Mouse (Mus musculus): ENCODE measurements around the gene Zpbp2. TPM values are rescaled to one million over a fixed set of nuclear protein-coding genes. Genes with fewer than 3 reads are reported as not detected.

The Zpbp2 gene
- polyA plus RNA-seq, 1 experiment from 2014 or later = 0.43 TPM

- Histone ChIP-seq H3K27ac (no peak overlapping the region), H3K9me3 (replicated peaks; ENCODE audit: low read length) (no peaks in the 10 kb centered on the region), H3K36me3 (ENCODE audit: insufficient read depth, low read length) (no peaks in the 10 kb centered on the region), H3K4me1 (replicated peaks; ENCODE audit: insufficient read depth, low read length) (0 out of 2 replicates have a peak, but pooled peaks cover 5% of the 10 kb centered on the region), H3K4me3 (replicated peaks; ENCODE audit: low read depth, low read length) (no peak overlapping the region), H3K27me3 (ENCODE audit: insufficient read depth, low read length) (peaks cover 28% of the 10 kb centered on the region; the same call in 1 of the 2 replicates), H3K4me2 (ENCODE audit: low read length) (no peak overlapping the region), H3K9ac (ENCODE audit: low read depth, low read length) (no peak overlapping the region)
- no peak for TF ChIP-seq CTCF (IDR thresholded peaks at IDR 0.05; ENCODE audit: low read depth)
- DNase-seq (ENCODE audit: low spot score) (no peak), ATAC-seq (replicated peaks; ENCODE audit: low FRiP score, low read depth) (no peak)
- 84% methylated on average over 1 of the region's 1 CpGs for whole genome bisulfite sequencing
Observed at GRCm38 (mm10) chr11:98543414-98543813, 7.5 kb upstream of the Zpbp2 start.

- Histone ChIP-seq H3K27ac (no peak overlapping the region), H3K4me1 (replicated peaks; ENCODE audit: insufficient read depth, low read length) (0 out of 2 replicates have a peak, but pooled peaks cover 5% of the 10 kb centered on the region), H3K9me3 (replicated peaks; ENCODE audit: low read length) (no peaks in the 10 kb centered on the region), H3K9ac (ENCODE audit: low read depth, low read length) (peak overlapping the region; percentile 50; the same call in 1 of the 2 replicates), H3K4me3 (replicated peaks; ENCODE audit: low read depth, low read length) (peak overlapping the region; percentile 42), H3K36me3 (ENCODE audit: insufficient read depth, low read length) (no peaks in the 10 kb centered on the region), H3K4me2 (ENCODE audit: low read length) (peak overlapping the region; percentile 79), H3K27me3 (ENCODE audit: insufficient read depth, low read length) (peaks cover 31% of the 10 kb centered on the region; the same call in 1 of the 2 replicates)
- TF ChIP-seq CTCF (IDR thresholded peaks at IDR 0.05; ENCODE audit: low read depth) = no peak
- whole genome bisulfite sequencing = 4% methylated on average over 16 of the region's 16 CpGs
- ATAC-seq (replicated peaks; ENCODE audit: low FRiP score, low read depth) (no peak), DNase-seq (ENCODE audit: low spot score) (no peak)
Observed at GRCm38 (mm10) chr11:98544890-98545677, 5.8 kb upstream of the Zpbp2 start.

GRCm38 (mm10) chr11:98545711-98546231 is 5.1 kb upstream of the Zpbp2 start, which contains the start of gene Ikzf3:
TSS of gene Ikzf3 (minus strand) at chr11:98546031.
- H3K9ac ChIP-seq (ENCODE audit: low read depth, low read length) = peak within 1 kb of the TSS; percentile 50
- H3K4me1 ChIP-seq (replicated peaks; ENCODE audit: insufficient read depth, low read length) = peaks cover 5% of the 10 kb centered on the region; the same call in 1 of the 2 replicates
- ATAC-seq (replicated peaks; ENCODE audit: low FRiP score, low read depth) (no peak), DNase-seq (ENCODE audit: low spot score) (peak; percentile 39)
- no peaks in the 10 kb centered on the region for H3K9me3 ChIP-seq (replicated peaks; ENCODE audit: low read length)
- H3K27me3 ChIP-seq (ENCODE audit: insufficient read depth, low read length) = peaks cover 31% of the 10 kb centered on the region; the same call in 1 of the 2 replicates
- WGBS = 1% methylated on average over 58 of the region's 58 CpGs
- H3K36me3 ChIP-seq (ENCODE audit: insufficient read depth, low read length) = no peaks in the 10 kb centered on the region
- peak within 1 kb of the TSS; percentile 42 for H3K4me3 ChIP-seq (replicated peaks; ENCODE audit: low read depth, low read length)
- H3K27ac ChIP-seq = no peak within 1 kb of the TSS
- no peak for TF ChIP-seq CTCF (IDR thresholded peaks at IDR 0.05; ENCODE audit: low read depth)
- H3K4me2 ChIP-seq (ENCODE audit: low read length) = peak within 1 kb of the TSS; percentile 79

GRCm38 (mm10) chr11:98546529-98547307 is 4.2 kb upstream of the Zpbp2 start:
- no peak overlapping the region for H3K4me2 ChIP-seq (ENCODE audit: low read length)
- no peak overlapping the region for H3K9ac ChIP-seq (ENCODE audit: low read depth, low read length)
- peaks cover 10% of the 10 kb centered on the region; the same call in 1 of the 2 replicates for H3K4me1 ChIP-seq (replicated peaks; ENCODE audit: insufficient read depth, low read length)
- H3K36me3 ChIP-seq (ENCODE audit: insufficient read depth, low read length) = no peaks in the 10 kb centered on the region
- 48% methylated on average over 12 of the region's 12 CpGs for WGBS
- ATAC-seq (replicated peaks; ENCODE audit: low FRiP score, low read depth) = no peak
- no peak overlapping the region for H3K4me3 ChIP-seq (replicated peaks; ENCODE audit: low read depth, low read length)
- no peak for TF ChIP-seq CTCF (IDR thresholded peaks at IDR 0.05; ENCODE audit: low read depth)
- H3K27ac ChIP-seq = no peak overlapping the region
- H3K9me3 ChIP-seq (replicated peaks; ENCODE audit: low read length) = no peaks in the 10 kb centered on the region
- no peak for DNase-seq (ENCODE audit: low spot score)
- H3K27me3 ChIP-seq (ENCODE audit: insufficient read depth, low read length) = peaks cover 29% of the 10 kb centered on the region; the same call in 1 of the 2 replicates

GRCm38 (mm10) chr11:98547308-98547693 is 3.6 kb upstream of the Zpbp2 start:
- H3K9me3 ChIP-seq (replicated peaks; ENCODE audit: low read length) = no peaks in the 10 kb centered on the region

DNA sequence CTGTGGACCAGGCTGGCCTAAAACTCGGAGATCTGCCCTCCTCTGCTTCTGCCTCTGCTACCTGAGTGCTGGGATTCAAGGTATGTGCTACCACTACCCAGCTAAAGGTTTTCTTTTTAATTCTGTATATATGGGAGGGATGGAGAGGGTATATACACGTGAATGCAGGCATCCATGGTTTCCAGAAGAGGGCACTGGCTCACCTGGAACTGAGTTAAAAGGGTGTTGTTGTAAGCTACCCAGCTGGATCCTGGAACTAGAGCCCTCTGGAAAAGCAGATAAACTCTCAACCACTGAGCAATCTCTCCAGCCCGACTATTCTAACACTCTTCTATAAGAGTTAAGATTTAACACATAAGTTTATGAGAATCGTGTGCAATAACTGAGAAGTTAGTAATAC is 1.5 kb upstream of the Zpbp2 start:
- H3K27me3 ChIP-seq (ENCODE audit: insufficient read depth, low read length) = peaks cover 17% of the 10 kb centered on the region; the same call in 1 of the 2 replicates
- TF ChIP-seq CTCF (IDR thresholded peaks at IDR 0.05; ENCODE audit: low read depth) = peak; percentile 32; the same call in 1 of the 2 replicates

More at GRCm38 (mm10) chr11:98547308-98547693, 3.6 kb upstream of the Zpbp2 start:
- no peak for DNase-seq (ENCODE audit: low spot score)
- WGBS = 61% methylated on average over 3 of the region's 3 CpGs
- no peak for TF ChIP-seq CTCF (IDR thresholded peaks at IDR 0.05; ENCODE audit: low read depth)
- H3K27ac ChIP-seq = no peak overlapping the region
- H3K36me3 ChIP-seq (ENCODE audit: insufficient read depth, low read length) = no peaks in the 10 kb centered on the region
- no peak overlapping the region for H3K9ac ChIP-seq (ENCODE audit: low read depth, low read length)
- H3K4me3 ChIP-seq (replicated peaks; ENCODE audit: low read depth, low read length) = no peak overlapping the region
- peaks cover 28% of the 10 kb centered on the region; the same call in 1 of the 2 replicates for H3K27me3 ChIP-seq (ENCODE audit: insufficient read depth, low read length)
- no peak for ATAC-seq (replicated peaks; ENCODE audit: low FRiP score, low read depth)
- H3K4me1 ChIP-seq (replicated peaks; ENCODE audit: insufficient read depth, low read length) = peaks cover 11% of the 10 kb centered on the region; the same call in 1 of the 2 replicates
- H3K4me2 ChIP-seq (ENCODE audit: low read length) = no peak overlapping the region

More for the DNA sequence above, 1.5 kb upstream of the Zpbp2 start:
- Histone ChIP-seq H3K36me3 (ENCODE audit: insufficient read depth, low read length) (no peaks in the 10 kb centered on the region), H3K4me3 (replicated peaks; ENCODE audit: low read depth, low read length) (no peak overlapping the region), H3K4me1 (replicated peaks; ENCODE audit: insufficient read depth, low read length) (peaks cover 11% of the 10 kb centered on the region; the same call in 1 of the 2 replicates), H3K9ac (ENCODE audit: low read depth, low read length) (no peak overlapping the region), H3K4me2 (ENCODE audit: low read length) (no peak overlapping the region), H3K9me3 (replicated peaks; ENCODE audit: low read length) (no peaks in the 10 kb centered on the region), H3K27ac (no peak overlapping the region)
- ATAC-seq (replicated peaks; ENCODE audit: low FRiP score, low read depth) (no peak), DNase-seq (ENCODE audit: low spot score) (no peak)
- WGBS = 71% methylated on average over 4 of the region's 4 CpGs
